Mouse (Mus musculus): ENCODE results near the gene Phf12.

Gene Phf12

DNA sequence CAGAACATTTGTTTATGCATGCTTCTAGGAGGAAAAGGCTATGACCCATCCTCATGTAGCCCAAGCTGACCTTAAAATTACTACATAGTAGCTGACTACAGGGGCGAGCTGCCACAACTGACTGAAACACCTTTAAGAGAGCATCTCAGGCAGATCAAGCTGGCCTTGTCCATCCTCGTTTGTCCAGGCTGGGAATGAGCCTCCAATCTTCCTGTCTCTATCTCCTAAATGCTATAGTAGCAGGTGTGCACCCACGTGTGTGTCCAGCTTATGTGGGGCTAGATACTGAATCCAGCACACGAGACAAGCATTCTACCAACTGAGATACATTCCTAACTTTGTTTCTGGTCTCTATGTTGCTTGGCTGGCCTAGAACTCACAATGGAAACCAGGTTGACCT lies 92.1 kb downstream of the Phf12 start:
- no peak for DNase-seq
